Mouse (Mus musculus) C2C12 (cell line): ENCODE data around the gene Cd8a.

Experiments used
- CEBPB ChIP-seq: IDR thresholded peaks from one replicate; pipeline ENCODE4 v1.6.1; 2011; ENCODE audit warnings: low read depth, mild to moderate bottlenecking, control low read depth, moderate library complexity
- CTCF ChIP-seq: IDR thresholded peaks from one replicate; pipeline ENCODE4 v1.5.1; 2011; ENCODE audit not compliant: control insufficient read depth, insufficient read depth, insufficient read length
- MAX ChIP-seq: IDR thresholded peaks from one replicate; pipeline ENCODE4 v1.6.1; 2011; ENCODE audit warnings: mild to moderate bottlenecking, control low read depth
- MYOD1 ChIP-seq: IDR thresholded peaks from one replicate; pipeline ENCODE4 v1.6.1; 2011; ENCODE audit warnings: low read depth; ENCODE audit not compliant: control insufficient read depth, insufficient read length
- MYOG ChIP-seq: IDR thresholded peaks from one replicate; pipeline ENCODE4 v1.6.1; 2011; ENCODE audit not compliant: control insufficient read depth, insufficient read length; ENCODE audit errors: extremely low read depth
- USF1 ChIP-seq: IDR thresholded peaks from one replicate; pipeline ENCODE4 v1.6.1; 2011; ENCODE audit warnings: low read depth, mild to moderate bottlenecking, control low read depth, moderate library complexity

DNA sequence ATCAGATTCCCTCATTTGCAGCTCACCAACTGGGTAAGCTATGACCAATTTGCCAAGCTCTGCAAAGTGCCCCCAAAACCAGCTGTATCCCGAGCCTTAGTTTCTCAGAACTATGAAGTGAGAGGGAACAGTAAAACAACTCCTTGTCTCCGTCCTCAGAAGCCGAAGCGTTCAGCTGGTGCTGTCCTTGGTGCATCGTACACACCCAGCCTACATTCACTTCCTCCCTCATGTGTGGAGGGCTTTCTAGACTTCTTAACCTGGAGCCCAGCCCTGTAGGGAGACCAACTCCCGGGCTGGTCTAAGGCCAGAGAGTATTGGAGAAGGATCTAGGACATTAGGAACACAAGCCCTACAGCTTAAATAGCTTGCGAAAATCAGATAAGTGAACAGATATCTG is 42.7 kb upstream of the Cd8a start:
- TF ChIP-seq CTCF (no peak), MYOG (no peak), MAX (no peak), USF1 (no peak), MYOD1 (no peak), CEBPB (no peak)
